Mouse (Mus musculus): ENCODE data around the gene Cacna1i.

DNA sequence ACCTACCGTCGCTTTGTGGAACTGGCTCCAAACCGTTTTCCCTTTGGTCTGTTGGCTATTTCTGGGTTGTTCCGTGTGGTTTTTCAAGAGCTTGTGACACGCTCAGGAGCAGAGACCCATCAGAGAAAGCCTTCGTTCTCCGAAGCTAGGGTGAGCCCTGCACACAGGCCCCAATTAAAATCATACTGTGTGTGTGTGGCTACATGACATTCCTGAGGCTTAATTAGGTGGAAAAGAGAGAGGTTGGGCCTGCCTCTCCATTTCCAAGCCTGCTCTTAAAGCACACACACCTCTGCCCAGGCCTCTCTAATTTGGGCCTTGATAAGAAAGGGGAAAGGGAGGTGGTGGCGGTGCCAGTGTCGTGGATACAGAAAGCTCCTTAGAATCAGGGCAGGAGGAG is 151.4 kb downstream of the Cacna1i start:
- TF ChIP-seq GATA1 (IDR thresholded peaks at IDR 0.05; ENCODE audit: low read length), result no peak
- no peak for TF ChIP-seq TAL1 (IDR thresholded peaks at IDR 0.05; ENCODE audit: low read length)
